Mouse (Mus musculus) monocyte, adult 5-6 weeks (primary cell): ENCODE measurements at regions not wholly inside any gene's neighbourhood (a gene's known extent, or its start where the extent isn't known, plus 50 kb on each side); places are given as distances from the start of the nearest gene placed in this dataset.

Source experiments
- ATAC-seq: fragments of 153-309, 156-312 bp; replicated peaks from 2 replicates; pipeline ENCODE4 v1.8.0; 2017; ENCODE audit warnings: mild to moderate bottlenecking; ENCODE audit not compliant: low TSS enrichment, insufficient number of reproducible peaks, severe bottlenecking, poor library complexity, low FRiP score

- no peak for ATAC-seq
Measured at GRCm38 (mm10) chr6:49987541-49988210, 122.4 kb upstream of the Mpp6 start.

GRCm38 (mm10) chr6:49989585-49990521 is 120.2 kb upstream of the Mpp6 start:
- no peak for ATAC-seq

GRCm38 (mm10) chr6:49990522-49990858 is 119.6 kb upstream of the Mpp6 start:
- ATAC-seq: no peak

GRCm38 (mm10) chr6:49999365-49999764 is 110.7 kb upstream of the Mpp6 start:
- no peak for ATAC-seq

- ATAC-seq: no peak
Measured at GRCm38 (mm10) chr6:50008074-50008473, 102.0 kb upstream of the Mpp6 start.

- ATAC-seq: no peak
Measured at GRCm38 (mm10) chr6:50008869-50009268, 101.2 kb upstream of the Mpp6 start.

GRCm38 (mm10) chr6:50009339-50009738 is 100.7 kb upstream of the Mpp6 start:
- 0 out of 2 replicates have a peak, but pooled peaks have one; percentile 31 for ATAC-seq

- no peak for ATAC-seq
Measured at GRCm38 (mm10) chr6:50009856-50010255, 100.2 kb upstream of the Mpp6 start.

- no peak for ATAC-seq
Measured at GRCm38 (mm10) chr6:50011071-50011470, 99.0 kb upstream of the Mpp6 start.

- ATAC-seq: no peak
Measured at GRCm38 (mm10) chr6:50011746-50012453, 98.1 kb upstream of the Mpp6 start.

GRCm38 (mm10) chr6:50013067-50013466 is 97.0 kb upstream of the Mpp6 start:
- ATAC-seq: no peak

- ATAC-seq: no peak
Measured at GRCm38 (mm10) chr6:50013842-50014241, 96.2 kb upstream of the Mpp6 start.

GRCm38 (mm10) chr6:50027981-50028380 is 82.1 kb upstream of the Mpp6 start:
- ATAC-seq: no peak

GRCm38 (mm10) chr6:50029895-50030515 is 80.0 kb upstream of the Mpp6 start:
- ATAC-seq: no peak

- ATAC-seq: no peak
Measured at GRCm38 (mm10) chr6:50031356-50031755, 78.7 kb upstream of the Mpp6 start.

- no peak for ATAC-seq
Measured at GRCm38 (mm10) chr6:50032894-50033595, 77.0 kb upstream of the Mpp6 start.

- no peak for ATAC-seq
Measured at GRCm38 (mm10) chr6:50037614-50038013, 72.4 kb upstream of the Mpp6 start.

- no peak for ATAC-seq
Measured at GRCm38 (mm10) chr6:50038369-50038768, 71.7 kb upstream of the Mpp6 start.
